ENCODE assay signal across 8 mouse cellular contexts in the genomic region with DNA sequence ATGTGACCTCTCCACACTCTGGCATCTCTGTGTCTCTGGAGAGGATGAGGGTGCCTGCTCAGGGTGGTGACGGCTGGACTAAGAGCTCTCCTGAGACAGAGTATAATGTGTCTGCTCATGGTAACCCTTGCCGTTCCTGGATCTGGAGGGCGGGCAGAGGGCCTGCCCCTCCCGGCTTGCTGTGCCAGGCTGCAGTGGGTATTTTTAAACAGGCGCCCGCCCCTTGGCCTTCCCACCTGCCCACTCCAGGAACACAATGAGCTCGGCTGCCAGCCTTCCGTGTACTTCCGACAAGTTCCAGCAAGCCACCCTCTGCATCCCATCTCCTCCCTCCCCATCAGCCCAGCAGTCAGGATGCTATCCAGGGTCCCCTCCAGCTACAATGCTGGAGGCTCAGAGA. TPM values are rescaled to one million over a fixed set of nuclear protein-coding genes. Genes with fewer than 3 reads are reported as not detected.
DNase-seq lines count a peak whose midpoint lies in the region; ATAC-seq and TF ChIP-seq lines count a peak whose summit lies in the region.

No protein-coding gene starts in this region.

- no peak for TF ChIP-seq CTCF in E14TG2a.4 (conservative IDR thresholded peaks at IDR 0.05; ENCODE audit: low read length)

- H3K36me3 ChIP-seq in E14TG2a.4 (ENCODE audit: insufficient read depth, low read length): peaks cover 30% of the 10 kb centered on the region
- H3K36me3 ChIP-seq in forebrain, embryonic 14.5 days (ENCODE audit: control insufficient read depth, insufficient read depth, low read length): peaks cover 4% of the 10 kb centered on the region; the same call in 1 of the 2 replicates
- peaks cover 40% of the 10 kb centered on the region for H3K36me3 ChIP-seq in kidney, embryonic 15.5 days

- WGBS in forebrain, embryonic 14.5 days: 31% methylated on average over 9 of the region's 9 CpGs
- WGBS in kidney, embryonic 15.5 days: 33% methylated on average over 9 of the region's 9 CpGs

- H3K27ac ChIP-seq in forebrain, embryonic 14.5 days (ENCODE audit: low read depth, low read length): peak overlapping the region; percentile 21; the same call in 1 of the 2 replicates
- peak overlapping the region; percentile 88 for H3K27ac ChIP-seq in kidney, embryonic 15.5 days

- intact Hi-C loops in gastrocnemius, postnatal 36 days (cut with DNase I): no loop called here

- H3K4me2 ChIP-seq in forebrain, embryonic 14.5 days (ENCODE audit: low read length): no peak overlapping the region
- H3K4me2 ChIP-seq in kidney, embryonic 15.5 days: peak overlapping the region; percentile 26

- no peaks in the 10 kb centered on the region for H3K9me3 ChIP-seq in E14TG2a.4 (ENCODE audit: low read length)
- H3K9me3 ChIP-seq in forebrain, embryonic 14.5 days (replicated peaks; ENCODE audit: control insufficient read depth, low read length): no peaks in the 10 kb centered on the region
- no peaks in the 10 kb centered on the region for H3K9me3 ChIP-seq in kidney, embryonic 15.5 days (replicated peaks)

- H3K4me3 ChIP-seq in E14TG2a.4 (replicated peaks; ENCODE audit: low read length): 0 out of 2 replicates have a peak overlapping the region, but pooled peaks have one; percentile 8
- H3K4me3 ChIP-seq in forebrain, embryonic 14.5 days (ENCODE audit: low read depth, low read length): no peak overlapping the region
- H3K4me3 ChIP-seq in kidney, embryonic 15.5 days (replicated peaks): no peak overlapping the region

- peaks cover 59% of the 10 kb centered on the region for H3K4me1 ChIP-seq in E14TG2a.4 (replicated peaks; ENCODE audit: low read depth, low read length)
- H3K4me1 ChIP-seq in forebrain, embryonic 14.5 days (ENCODE audit: control insufficient read depth, insufficient read depth, low read length): peaks cover 11% of the 10 kb centered on the region
- H3K4me1 ChIP-seq in kidney, embryonic 15.5 days: peaks cover 96% of the 10 kb centered on the region

- peak; percentile 73 for DNase-seq in gastrocnemius, postnatal 25 days
- no peak for DNase-seq in gastrocnemius, postnatal 36 days
- no peak for DNase-seq in forebrain, embryonic 14.5 days (ENCODE audit: low spot score)
- DNase-seq in thymus, postnatal 4 days: no peak
- DNase-seq in T-cell, adult 2 months (ENCODE audit: low spot score): no peak
- no peak for DNase-seq in gastrocnemius, adult 18-20 months (ENCODE audit: low spot score)

- no peak overlapping the region for H3K9ac ChIP-seq in forebrain, embryonic 14.5 days (ENCODE audit: low read length)
- H3K9ac ChIP-seq in kidney, embryonic 15.5 days: peak overlapping the region; percentile 14; the same call in 1 of the 2 replicates

- no peak for ATAC-seq in forebrain, embryonic 14.5 days
- ATAC-seq in kidney, embryonic 15.5 days (replicated peaks; ENCODE audit: low FRiP score): peak; percentile 23; the same call in 1 of the 2 replicates

- no peaks in the 10 kb centered on the region for H3K27me3 ChIP-seq in E14TG2a.4 (ENCODE audit: insufficient read depth, low read length)
- H3K27me3 ChIP-seq in forebrain, embryonic 14.5 days (replicated peaks; ENCODE audit: control insufficient read depth, insufficient read depth, low read length): no peaks in the 10 kb centered on the region
- H3K27me3 ChIP-seq in kidney, embryonic 15.5 days: no peaks in the 10 kb centered on the region

RNA-seq across cellular contexts. Expression of a gene that starts 20.1 kb away (rescaled TPM):
- 10 to 100 TPM; 16.4 to 20.8 TPM for total RNA-seq in gastrocnemius, postnatal 25 days (2021)
- 10 to 100 TPM; 19.3 to 19.6 TPM for total RNA-seq in gastrocnemius, postnatal 36 days (2021)
- 8.0 and 8.8 TPM in 2 replicates for polyA plus RNA-seq in forebrain, embryonic 14.5 days (2014; fragmentation: Nextera tagmentation; extraction: Ambion mirVana)
- polyA plus RNA-seq in kidney, embryonic 15.5 days (2015; fragmentation: Nextera tagmentation; extraction: Ambion mirVana): 9.1 and 12.2 TPM in 2 replicates
- 10 to 100 TPM; 32.1 to 35.5 TPM for total RNA-seq in gastrocnemius, adult 18-20 months (2021)

RNA-seq across cellular contexts. Expression of a gene that starts 48.5 kb away (rescaled TPM):
- total RNA-seq in gastrocnemius, postnatal 25 days (2021): 10 to 100 TPM; 11.3 to 13.4 TPM
- total RNA-seq in gastrocnemius, postnatal 36 days (2021): 10 to 100 TPM in 1 of 2 experiments, 1 to 10 TPM in 1; 5.3 to 12.2 TPM
- 2.6 TPM in 2 replicates for polyA plus RNA-seq in forebrain, embryonic 14.5 days (2014; fragmentation: Nextera tagmentation; extraction: Ambion mirVana)
- polyA plus RNA-seq in kidney, embryonic 15.5 days (2015; fragmentation: Nextera tagmentation; extraction: Ambion mirVana): 3.8 and 4.9 TPM in 2 replicates
- 10 to 100 TPM; 15.5 to 23.8 TPM for total RNA-seq in gastrocnemius, adult 18-20 months (2021)
